Mouse (Mus musculus): Measurements from ENCODE around the gene 1700012A03Rik.

The 1700012A03Rik gene

DNA sequence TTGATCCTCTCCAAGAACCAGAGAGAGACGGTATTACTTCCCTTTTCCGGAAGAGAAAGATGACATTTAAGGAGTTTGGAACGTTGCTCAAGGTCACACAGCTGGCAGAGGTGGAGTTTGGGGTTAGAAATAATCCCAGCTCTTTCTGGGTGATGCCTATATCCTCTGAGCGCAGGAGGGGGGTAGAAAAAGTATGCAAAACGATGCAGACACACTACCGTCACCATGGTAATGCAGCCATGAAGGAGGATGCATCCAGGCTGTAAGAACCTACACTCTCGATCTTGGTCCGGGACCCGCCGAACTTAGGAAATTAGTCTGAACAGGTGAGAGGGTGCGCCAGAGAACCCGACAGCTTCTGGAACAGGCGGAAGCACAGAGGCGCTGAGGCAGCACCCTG lies 43.3 kb downstream of the 1700012A03Rik start:
- no peak for DNase-seq (ENCODE audit: low read depth, low spot score)

DNA sequence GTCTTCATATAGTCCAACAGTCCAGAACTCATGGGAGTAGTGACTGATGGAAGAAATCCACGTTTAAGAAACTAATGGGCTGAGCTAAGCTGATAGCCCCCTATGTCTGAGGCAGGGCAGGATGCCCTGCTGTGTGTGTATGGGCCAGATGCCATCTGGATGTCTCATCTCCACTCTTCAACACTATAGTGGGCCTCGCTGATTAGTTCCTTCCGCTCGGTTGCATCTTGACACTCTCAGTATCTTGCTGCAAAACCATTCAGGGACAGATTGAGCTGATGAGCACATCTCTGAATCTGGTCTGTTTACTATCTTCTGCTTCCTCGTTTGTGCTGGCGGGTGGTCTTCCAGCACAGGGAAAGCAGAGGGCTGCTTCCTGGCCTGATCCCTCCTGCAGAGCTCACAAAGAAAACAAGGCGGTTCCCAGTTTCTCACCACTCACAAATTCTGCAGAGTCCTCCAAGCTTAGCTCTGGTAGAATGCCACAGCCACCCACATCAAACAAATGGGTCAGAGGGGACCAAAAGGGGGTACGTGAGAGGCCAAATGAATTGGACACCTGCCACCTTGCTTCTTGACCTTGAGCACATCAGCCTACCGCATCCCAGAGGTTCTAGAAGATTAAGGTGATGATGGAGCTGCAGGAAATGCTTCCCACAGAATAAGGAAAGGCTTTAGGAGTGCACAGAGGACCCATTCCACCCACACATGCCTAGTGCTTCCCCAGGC lies 55.7 kb downstream of the 1700012A03Rik start:
- DNase-seq (ENCODE audit: low read depth, low spot score), result no peak
